Mouse (Mus musculus) heart, postnatal 0 days (tissue): ENCODE measurements around the gene Pin1. TPM values are rescaled to one million over a fixed set of nuclear protein-coding genes. Genes with fewer than 3 reads are reported as not detected.

Experiments
- ATAC-seq: fragments of 200-750 bp; cut with Nextera tagmentation; 2 replicates; pipeline ENCODE4 v1.8.0; 2017; ENCODE audit warnings: low read depth, moderate number of reproducible peaks, moderate library complexity; ENCODE audit not compliant: insufficient read depth
- DNase-seq: peaks from one replicate; pipeline ENCODE4 v3.0.0-alpha.2; 2016; ENCODE audit warnings: low spot score
- H3K27ac ChIP-seq: fragments of 300-500 bp; sonication (generic); 2 replicates; pipeline ENCODE4 v1.5.1; 2014; ENCODE audit warnings: low read depth, mild to moderate bottlenecking
- H3K27me3 ChIP-seq: fragments of 300-500 bp; sonication (generic); 2 replicates; pipeline ENCODE4 v1.6.1; 2014; ENCODE audit warnings: low read length, mixed read lengths; ENCODE audit not compliant: control insufficient read depth, insufficient read depth
- H3K36me3 ChIP-seq: fragments of 300-500 bp; sonication (generic); replicated peaks from 2 replicates; pipeline ENCODE4 v1.6.1; 2014; ENCODE audit warnings: low read length, mixed read lengths; ENCODE audit not compliant: control insufficient read depth, insufficient read depth
- H3K4me1 ChIP-seq: fragments of 300-500 bp; sonication (generic); 2 replicates; pipeline ENCODE4 v1.6.1; 2014; ENCODE audit warnings: antibody characterized with exemption; ENCODE audit not compliant: control insufficient read depth, insufficient read depth
- H3K4me2 ChIP-seq: fragments of 300-500 bp; sonication (generic); 2 replicates; pipeline ENCODE4 v1.6.1; 2014; ENCODE audit warnings: low read depth, mild to moderate bottlenecking, low read length, moderate library complexity
- H3K4me3 ChIP-seq: fragments of 300-500 bp; sonication (generic); 2 replicates; pipeline ENCODE4 v1.5.1; 2014; ENCODE audit warnings: low read depth, low read length
- H3K9ac ChIP-seq: fragments of 300-500 bp; sonication (generic); replicated peaks from 2 replicates; pipeline ENCODE4 v1.6.1; 2014; ENCODE audit warnings: low read depth, low read length, mixed read lengths
- H3K9me3 ChIP-seq: fragments of 300-500 bp; sonication (generic); replicated peaks from 2 replicates; pipeline ENCODE4 v1.6.1; 2016; ENCODE audit warnings: low read length; ENCODE audit not compliant: control insufficient read depth
- CTCF ChIP-seq: IDR thresholded peaks from 2 replicates; pipeline ENCODE4 v1.5.1; 2016; ENCODE audit warnings: antibody characterized with exemption, control low read depth, low read depth
- EP300 ChIP-seq: IDR thresholded peaks from 2 replicates; pipeline ENCODE4 v1.6.1; 2016; ENCODE audit warnings: antibody characterized with exemption, low read depth
- WGBS: fragments of 180-500 bp; shearing (Covaris S2); extraction: QIAGEN DNeasy Blood & Tissue Kit; methylation state at CpG from one replicate; pipeline ENCODE4 v1.1.7; 2014; 5-methylcytosine and 5-hydroxymethylcytosine counted together
- polyA plus RNA-seq: library from polyadenylated mRNA; unstranded; fragments of >200 nt; fragmentation: Nextera tagmentation; extraction: Ambion mirVana; gene quantifications from 2 replicates; pipeline ENCODE4 v1.2.1, GENCODE M21; 2015
- total RNA-seq: library from RNA; depleted of rRNA; stranded (reverse); fragments of >200 nt; gene quantifications from 2 replicates; pipeline ENCODE4 v1.2.3, GENCODE M21; 2014; ENCODE audit warnings: low replicate concordance

The Pin1 gene
- total and polyA plus RNA-seq, 2 experiments from 2014 or later, result 26.9 to 40.7 TPM

DNA sequence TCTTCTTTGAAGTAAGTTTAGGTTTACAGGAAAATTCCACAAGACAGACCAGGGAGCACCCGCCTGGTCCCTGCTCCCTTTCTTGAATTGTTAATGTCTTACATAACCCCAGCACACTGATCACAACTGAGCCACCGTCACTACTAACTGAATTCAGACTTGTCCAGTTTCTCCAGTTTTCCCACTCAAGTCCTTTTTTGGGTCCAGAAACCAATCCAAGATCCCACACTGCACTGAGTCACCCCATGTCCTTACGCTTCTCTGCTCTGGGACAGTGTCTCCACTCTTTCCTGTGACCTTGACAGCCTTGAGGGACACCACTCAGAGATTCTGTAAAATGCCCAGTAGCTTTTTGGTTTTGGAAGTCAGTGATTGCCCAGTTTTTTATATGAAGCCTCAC lies 41.0 kb downstream of the Pin1 start:
- no peak overlapping the region for H3K4me3 ChIP-seq
- peaks cover 15% of the 10 kb centered on the region for H3K27me3 ChIP-seq
- ATAC-seq, result no peak
- no peak for TF ChIP-seq EP300
- TF ChIP-seq CTCF, result no peak
- H3K27ac ChIP-seq, result no peak overlapping the region
- 85% methylated on average over 3 of the region's 3 CpGs for WGBS
- DNase-seq, result no peak
- peaks cover 8% of the 10 kb centered on the region; the same call in 1 of the 2 replicates for H3K4me1 ChIP-seq
- H3K9ac ChIP-seq, result no peak overlapping the region
- no peak overlapping the region for H3K4me2 ChIP-seq
- no peaks in the 10 kb centered on the region for H3K9me3 ChIP-seq
- no peaks in the 10 kb centered on the region for H3K36me3 ChIP-seq

- Histone ChIP-seq H3K9me3 (no peaks in the 10 kb centered on the region), H3K27ac (no peak overlapping the region), H3K4me3 (peak overlapping the region; percentile 39), H3K4me2 (peak overlapping the region; percentile 60), H3K27me3 (peaks cover 15% of the 10 kb centered on the region), H3K4me1 (peaks cover 8% of the 10 kb centered on the region; the same call in 1 of the 2 replicates), H3K36me3 (no peaks in the 10 kb centered on the region), H3K9ac (no peak overlapping the region)
- 4% methylated on average over 25 of the region's 25 CpGs for WGBS
- DNase-seq (no peak), ATAC-seq (no peak)
- TF ChIP-seq CTCF (no peak), EP300 (no peak)
Measured at GRCm38 (mm10) chr9:20694721-20695235, 42.9 kb downstream of the Pin1 start.

DNA sequence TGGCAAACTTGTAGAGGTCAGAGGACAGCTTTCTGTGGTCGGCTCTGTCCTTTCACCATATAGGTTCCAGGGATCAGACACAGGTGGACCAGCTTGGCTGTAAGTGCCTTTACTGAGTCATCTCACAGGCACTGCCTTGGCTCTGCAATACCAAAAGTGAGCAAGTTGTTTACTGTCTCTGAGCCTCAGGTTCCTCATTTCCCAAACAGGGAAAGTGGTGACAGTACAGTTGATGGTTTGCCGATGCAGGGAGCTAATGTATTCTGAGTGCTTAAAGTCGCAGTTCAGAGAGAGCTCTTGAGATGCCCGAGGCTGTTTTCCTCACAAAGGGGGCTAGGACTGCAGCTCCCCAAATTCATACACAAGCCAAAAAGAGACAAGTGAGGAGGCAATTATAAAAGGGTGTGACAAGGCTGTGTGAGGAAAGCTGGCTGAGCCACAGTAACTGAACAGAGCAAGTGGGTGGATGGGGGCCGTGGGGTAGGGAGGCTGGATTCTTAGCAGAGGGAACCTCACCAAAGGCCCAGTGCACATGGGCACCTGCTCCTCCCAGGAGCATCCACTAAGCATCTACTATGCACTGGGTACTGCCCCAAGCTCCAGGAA lies 44.3 kb downstream of the Pin1 start:
- no peaks in the 10 kb centered on the region for H3K9me3 ChIP-seq
- H3K4me2 ChIP-seq, result no peak overlapping the region
- DNase-seq (no peak), ATAC-seq (no peak)
- no peaks in the 10 kb centered on the region for H3K36me3 ChIP-seq
- no peak overlapping the region for H3K27ac ChIP-seq
- H3K4me1 ChIP-seq, result peaks cover 8% of the 10 kb centered on the region; the same call in 1 of the 2 replicates
- WGBS, result 61% methylated on average over 5 of the region's 5 CpGs
- TF ChIP-seq EP300 (no peak), CTCF (no peak)
- peaks cover 15% of the 10 kb centered on the region for H3K27me3 ChIP-seq
- H3K9ac ChIP-seq, result no peak overlapping the region
- no peak overlapping the region for H3K4me3 ChIP-seq

GRCm38 (mm10) chr9:20697466-20697865 lies 45.6 kb downstream of the Pin1 start:
- Histone ChIP-seq H3K9me3 (no peaks in the 10 kb centered on the region), H3K36me3 (no peaks in the 10 kb centered on the region), H3K4me2 (no peak overlapping the region), H3K27me3 (peaks cover 15% of the 10 kb centered on the region), H3K4me3 (no peak overlapping the region), H3K9ac (no peak overlapping the region), H3K4me1 (peaks cover 8% of the 10 kb centered on the region; the same call in 1 of the 2 replicates), H3K27ac (no peak overlapping the region)
- 27% methylated on average over 8 of the region's 8 CpGs for WGBS
- no peak for DNase-seq
- ATAC-seq, result no peak
- TF ChIP-seq CTCF, result no peak
- TF ChIP-seq EP300, result no peak

DNA sequence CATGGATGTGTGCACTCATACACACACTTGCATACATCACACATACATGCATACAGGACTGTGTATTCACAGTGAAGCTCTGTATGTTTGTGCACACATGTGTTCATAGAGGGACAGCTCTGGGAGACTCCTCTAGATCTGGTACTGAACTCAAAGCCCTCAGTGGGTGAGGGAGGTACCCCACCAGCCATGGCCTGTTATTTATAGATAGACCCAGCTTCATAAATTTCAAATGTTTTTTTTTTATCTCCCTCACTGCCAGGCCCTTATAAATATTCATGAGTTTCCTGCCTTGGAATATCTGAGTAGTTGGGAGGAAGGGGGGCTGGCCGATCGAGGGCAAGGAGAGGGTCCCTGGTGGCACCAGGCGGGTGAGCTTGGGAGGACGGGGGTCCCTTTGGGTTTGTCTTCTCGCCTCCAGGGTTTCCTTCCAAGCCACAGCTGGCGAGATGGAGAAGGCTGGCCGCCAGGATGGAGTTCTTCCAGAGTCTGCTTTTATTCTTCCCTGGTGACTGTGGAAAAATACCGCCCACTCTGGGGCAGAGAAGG lies 52.0 kb downstream of the Pin1 start:
- WGBS, result 66% methylated on average over 8 of the region's 8 CpGs
- no peak overlapping the region for H3K9ac ChIP-seq
- H3K27me3 ChIP-seq, result no peaks in the 10 kb centered on the region
- H3K4me3 ChIP-seq, result no peak overlapping the region
- H3K4me1 ChIP-seq, result no peaks in the 10 kb centered on the region
- no peaks in the 10 kb centered on the region for H3K9me3 ChIP-seq
- no peak overlapping the region for H3K27ac ChIP-seq
- DNase-seq (no peak), ATAC-seq (no peak)
- H3K4me2 ChIP-seq, result no peak overlapping the region
- H3K36me3 ChIP-seq, result no peaks in the 10 kb centered on the region
- TF ChIP-seq CTCF, result no peak
- TF ChIP-seq EP300, result no peak

DNA sequence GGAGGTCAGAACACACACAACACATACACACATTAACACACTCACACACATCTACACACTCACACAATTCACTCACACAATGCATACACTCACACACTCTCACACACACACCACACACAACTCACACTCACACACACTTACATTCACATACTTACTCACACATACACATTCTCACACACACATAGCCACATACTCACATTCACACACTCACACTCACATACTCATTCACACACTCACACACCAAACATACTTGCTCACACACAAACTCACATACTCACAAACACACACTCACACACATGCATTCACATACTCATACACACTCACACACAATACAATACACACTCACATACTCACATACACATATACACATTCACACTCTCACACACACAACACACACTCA lies 53.5 kb downstream of the Pin1 start:
- no peak for ATAC-seq

More for the DNA sequence above, 53.5 kb downstream of the Pin1 start:
- no peak overlapping the region for H3K27ac ChIP-seq
- H3K4me3 ChIP-seq, result no peak overlapping the region
- no peak overlapping the region for H3K9ac ChIP-seq
- TF ChIP-seq EP300 (no peak), CTCF (no peak)
- H3K4me2 ChIP-seq, result no peak overlapping the region
- DNase-seq, result no peak
- no peaks in the 10 kb centered on the region for H3K9me3 ChIP-seq
- H3K27me3 ChIP-seq, result no peaks in the 10 kb centered on the region
- H3K4me1 ChIP-seq, result no peaks in the 10 kb centered on the region
- no peaks in the 10 kb centered on the region for H3K36me3 ChIP-seq
